14 mouse cellular contexts compared by ENCODE assay signal in genomic region chr12:106445976-106446375, GRCm38 (mm10).
"Had no signal": no experiment of that assay in that cellular context is flagged by ENCODE, and none has a peak within 500 bp of the region (broad histone marks: within the 10 kb centered on the region; RNA-seq: fewer than 3 reads in every experiment).

No protein-coding gene starts in this region.

- H3K36me3 ChIP-seq: kidney, embryonic 15.5 days; liver, embryonic 13.5 days had no signal

- H3K27me3 ChIP-seq: kidney, embryonic 15.5 days; liver, embryonic 13.5 days had no signal

- H3K9me3 ChIP-seq: kidney, embryonic 15.5 days; liver, embryonic 13.5 days had no signal

- H3K9ac ChIP-seq: kidney, embryonic 15.5 days; liver, embryonic 13.5 days had no signal

- DNase-seq: kidney, adult 2 months; kidney, postnatal 10 days; kidney, postnatal 36 days; layer of hippocampus, postnatal 36 days; liver, embryonic 13.5 days; lung, adult 2 months; lung, postnatal 14 days; lung, postnatal 4 days; midbrain, embryonic 14.5 days; right cerebral cortex, postnatal 25 days; thymus, postnatal 25 days had no signal

- H3K4me3 ChIP-seq: kidney, embryonic 15.5 days; left cerebral cortex, adult 2 months; liver, embryonic 13.5 days had no signal

- H3K4me1 ChIP-seq: kidney, embryonic 15.5 days; liver, embryonic 13.5 days had no signal

- H3K4me2 ChIP-seq: kidney, embryonic 15.5 days; liver, embryonic 13.5 days; midbrain, embryonic 11.5 days had no signal

- H3K27ac ChIP-seq: kidney, embryonic 15.5 days; left cerebral cortex, adult 2 months; liver, embryonic 13.5 days had no signal
